Mouse (Mus musculus) liver, postnatal 0 days (tissue): ENCODE results near the gene Slc5a1. TPM values are rescaled to one million over a fixed set of nuclear protein-coding genes. Genes with fewer than 3 reads are reported as not detected.

ENCODE experiments used
- ATAC-seq: fragments of 200-750 bp; cut with Nextera tagmentation; 2 replicates; pipeline ENCODE4 v1.8.0; 2017; ENCODE audit warnings: mild to moderate bottlenecking, moderate library complexity
- DNase-seq: peaks from one replicate; pipeline ENCODE4 v3.0.0-alpha.2; 2016
- H3K27ac ChIP-seq: fragments of 300-500 bp; sonication (generic); 2 replicates; pipeline ENCODE4 v1.5.1; 2014; ENCODE audit warnings: antibody characterized with exemption, moderate library complexity, mild to moderate bottlenecking, low read depth
- H3K27me3 ChIP-seq: fragments of 300-500 bp; sonication (generic); 2 replicates; pipeline ENCODE4 v1.6.1; 2014; ENCODE audit warnings: low read length, control low read depth, mixed read lengths; ENCODE audit not compliant: insufficient read depth
- H3K36me3 ChIP-seq: fragments of 300-500 bp; sonication (generic); replicated peaks from 2 replicates; pipeline ENCODE4 v1.6.1; 2014; ENCODE audit warnings: mild to moderate bottlenecking, control low read depth, low read length, moderate library complexity, mixed read lengths; ENCODE audit not compliant: insufficient read depth
- H3K4me1 ChIP-seq: fragments of 300-500 bp; sonication (generic); 2 replicates; pipeline ENCODE4 v1.6.1; 2014; ENCODE audit warnings: antibody characterized with exemption, mild to moderate bottlenecking, control low read depth; ENCODE audit not compliant: insufficient read depth
- H3K4me2 ChIP-seq: fragments of 300-500 bp; sonication (generic); 2 replicates; pipeline ENCODE4 v1.6.1; 2014; ENCODE audit warnings: low read depth, mild to moderate bottlenecking, low read length, moderate library complexity, mixed read lengths
- H3K4me3 ChIP-seq: fragments of 300-500 bp; sonication (generic); 2 replicates; pipeline ENCODE4 v1.5.1; 2014; ENCODE audit warnings: low read depth, low read length
- H3K9ac ChIP-seq: fragments of 300-500 bp; sonication (generic); replicated peaks from 2 replicates; pipeline ENCODE4 v1.6.1; 2014; ENCODE audit warnings: mild to moderate bottlenecking, moderate library complexity
- H3K9me3 ChIP-seq: fragments of 300-500 bp; sonication (generic); 2 replicates; pipeline ENCODE4 v1.6.1; 2016; ENCODE audit warnings: mild to moderate bottlenecking, control low read depth, low read length, mixed read lengths
- CTCF ChIP-seq: sonication (generic); IDR thresholded peaks from 2 replicates; pipeline ENCODE4 v1.5.1; 2016; ENCODE audit warnings: antibody characterized with exemption, low read depth
- EP300 ChIP-seq: IDR thresholded peaks from 2 replicates; pipeline ENCODE4 v1.6.1; 2016; ENCODE audit warnings: antibody characterized with exemption, low read depth, mild to moderate bottlenecking
- WGBS: fragments of 180-500 bp; shearing (Covaris S2); extraction: QIAGEN DNeasy Blood & Tissue Kit; methylation state at CpG from one replicate; pipeline ENCODE4 v1.1.7; 2014; ENCODE audit not compliant: insufficient replicate concordance; 5-methylcytosine and 5-hydroxymethylcytosine counted together
- polyA plus RNA-seq: library from polyadenylated mRNA; unstranded; fragments of >200 nt; fragmentation: Nextera tagmentation; extraction: Ambion mirVana; gene quantifications from 2 replicates; pipeline ENCODE4 v1.2.1, GENCODE M21; 2015

Slc5a1 gene
- polyA plus RNA-seq, 1 experiment from 2014 or later: 0.08 TPM

- no peaks in the 10 kb centered on the region for H3K4me1 ChIP-seq
- ATAC-seq (no peak), DNase-seq (no peak)
- WGBS: 65% methylated on average over 7 of the region's 7 CpGs
- H3K9ac ChIP-seq: no peak overlapping the region
- H3K4me2 ChIP-seq: no peak overlapping the region
- no peaks in the 10 kb centered on the region for H3K9me3 ChIP-seq
- H3K27me3 ChIP-seq: no peaks in the 10 kb centered on the region
- TF ChIP-seq CTCF (no peak), EP300 (no peak)
- no peaks in the 10 kb centered on the region for H3K36me3 ChIP-seq
- H3K4me3 ChIP-seq: no peak overlapping the region
- H3K27ac ChIP-seq: no peak overlapping the region
Observed at GRCm38 (mm10) chr5:33206328-33206727, 102.3 kb downstream of the Slc5a1 start.

- DNase-seq (no peak), ATAC-seq (no peak)
- WGBS: 62% methylated on average over 9 of the region's 9 CpGs
- Histone ChIP-seq H3K27ac (no peak overlapping the region), H3K9me3 (no peaks in the 10 kb centered on the region), H3K27me3 (no peaks in the 10 kb centered on the region), H3K36me3 (no peaks in the 10 kb centered on the region), H3K4me2 (no peak overlapping the region), H3K4me1 (no peaks in the 10 kb centered on the region), H3K9ac (no peak overlapping the region), H3K4me3 (no peak overlapping the region)
- TF ChIP-seq EP300 (no peak), CTCF (no peak)
Observed at GRCm38 (mm10) chr5:33207136-33207535, 103.1 kb downstream of the Slc5a1 start.

DNA sequence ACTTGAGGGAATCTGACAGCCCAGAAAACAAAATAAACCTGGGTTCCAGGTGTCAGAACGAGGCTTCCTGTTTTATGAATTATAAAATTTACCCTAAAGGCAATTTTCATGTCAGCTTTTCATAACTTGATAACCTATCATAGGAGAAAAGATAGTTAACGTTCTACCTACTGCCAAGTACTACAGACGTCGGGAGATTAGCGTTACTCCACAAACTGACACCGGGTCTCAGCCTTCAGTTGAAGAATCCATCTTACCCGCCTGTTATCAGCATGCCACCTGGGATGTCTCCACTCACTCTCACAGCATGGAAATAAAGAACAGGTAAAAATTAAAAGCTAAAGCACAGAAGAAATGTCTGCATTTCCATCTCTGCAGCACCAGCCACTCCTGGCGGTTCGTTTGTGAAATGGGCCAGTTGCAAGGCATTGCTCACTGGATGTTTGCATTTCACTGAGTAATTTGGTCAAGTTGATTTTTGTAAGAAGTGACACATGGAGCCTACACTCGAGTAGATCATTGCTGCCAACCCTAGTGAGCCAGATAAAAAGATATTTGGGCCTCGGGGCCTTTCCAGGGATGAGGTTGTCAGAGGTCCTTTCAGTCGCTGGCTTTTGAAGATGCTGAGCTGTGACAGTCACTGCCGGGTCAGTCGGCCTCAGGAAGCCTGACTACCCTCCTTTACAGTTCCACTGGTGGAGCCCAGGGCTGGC lies 104.7 kb downstream of the Slc5a1 start:
- no peak overlapping the region for H3K27ac ChIP-seq
- no peaks in the 10 kb centered on the region for H3K9me3 ChIP-seq
- TF ChIP-seq EP300 (no peak), CTCF (no peak)
- H3K36me3 ChIP-seq: no peaks in the 10 kb centered on the region
- H3K9ac ChIP-seq: no peak overlapping the region
- no peaks in the 10 kb centered on the region for H3K4me1 ChIP-seq
- ATAC-seq (no peak), DNase-seq (no peak)
- no peak overlapping the region for H3K4me3 ChIP-seq
- WGBS: 58% methylated on average over 14 of the region's 14 CpGs
- no peak overlapping the region for H3K4me2 ChIP-seq
- H3K27me3 ChIP-seq: no peaks in the 10 kb centered on the region

- H3K27me3 ChIP-seq: no peaks in the 10 kb centered on the region
- no peaks in the 10 kb centered on the region for H3K9me3 ChIP-seq
- H3K4me3 ChIP-seq: no peak overlapping the region
- 88% methylated on average over 3 of the region's 3 CpGs for WGBS
- ATAC-seq: no peak
- no peaks in the 10 kb centered on the region for H3K36me3 ChIP-seq
- no peak for DNase-seq
- no peak overlapping the region for H3K27ac ChIP-seq
- no peak overlapping the region for H3K9ac ChIP-seq
- no peak overlapping the region for H3K4me2 ChIP-seq
- TF ChIP-seq CTCF (no peak), EP300 (no peak)
- no peaks in the 10 kb centered on the region for H3K4me1 ChIP-seq
Observed at GRCm38 (mm10) chr5:33210515-33210914, 106.5 kb downstream of the Slc5a1 start.

GRCm38 (mm10) chr5:33211254-33211653 lies 107.2 kb downstream of the Slc5a1 start:
- no peak overlapping the region for H3K27ac ChIP-seq
- H3K27me3 ChIP-seq: no peaks in the 10 kb centered on the region
- no peaks in the 10 kb centered on the region for H3K36me3 ChIP-seq
- H3K9ac ChIP-seq: no peak overlapping the region
- H3K9me3 ChIP-seq: no peaks in the 10 kb centered on the region
- no peak overlapping the region for H3K4me3 ChIP-seq
- TF ChIP-seq CTCF: no peak
- TF ChIP-seq EP300: no peak
- no peaks in the 10 kb centered on the region for H3K4me1 ChIP-seq
- WGBS: 76% methylated on average over 5 of the region's 5 CpGs
- no peak overlapping the region for H3K4me2 ChIP-seq
- DNase-seq: no peak
- no peak for ATAC-seq

Other genes with a start within 250 kb of the Slc5a1 start
- 5.6 and 7.4 TPM in 2 replicates for gene Prr14l, start 250.0 kb upstream of the Slc5a1 start, polyA plus RNA-seq
- gene Depdc5, start 240.5 kb upstream of the Slc5a1 start, polyA plus RNA-seq: 3.0 and 3.6 TPM in 2 replicates
- gene Ywhah, start 85.4 kb upstream of the Slc5a1 start, polyA plus RNA-seq: 125 and 133 TPM in 2 replicates
- gene Spon2, start 114.2 kb downstream of the Slc5a1 start, polyA plus RNA-seq: 12.6 and 19.7 TPM in 2 replicates
- gene Ctbp1, start 170.8 kb downstream of the Slc5a1 start, polyA plus RNA-seq: 91.1 and 93.8 TPM in 2 replicates
- 38.0 and 41.5 TPM in 2 replicates for gene Maea, start 231.3 kb downstream of the Slc5a1 start, polyA plus RNA-seq